Mouse (Mus musculus) heart, postnatal 4 days (tissue): ENCODE measurements at regions not wholly inside any gene's neighbourhood (a gene's known extent, or its start where the extent isn't known, plus 50 kb on each side); places are given as distances from the start of the nearest gene placed in this dataset.
"Not testable (repeated sequence)": the region's sequence is repeated elsewhere in the genome, so short reads cannot be mapped to it uniquely, and the experiment has no call there.

Experiments used
- DNase-seq: peaks from one replicate; pipeline ENCODE4 v3.0.0; 2021

DNA sequence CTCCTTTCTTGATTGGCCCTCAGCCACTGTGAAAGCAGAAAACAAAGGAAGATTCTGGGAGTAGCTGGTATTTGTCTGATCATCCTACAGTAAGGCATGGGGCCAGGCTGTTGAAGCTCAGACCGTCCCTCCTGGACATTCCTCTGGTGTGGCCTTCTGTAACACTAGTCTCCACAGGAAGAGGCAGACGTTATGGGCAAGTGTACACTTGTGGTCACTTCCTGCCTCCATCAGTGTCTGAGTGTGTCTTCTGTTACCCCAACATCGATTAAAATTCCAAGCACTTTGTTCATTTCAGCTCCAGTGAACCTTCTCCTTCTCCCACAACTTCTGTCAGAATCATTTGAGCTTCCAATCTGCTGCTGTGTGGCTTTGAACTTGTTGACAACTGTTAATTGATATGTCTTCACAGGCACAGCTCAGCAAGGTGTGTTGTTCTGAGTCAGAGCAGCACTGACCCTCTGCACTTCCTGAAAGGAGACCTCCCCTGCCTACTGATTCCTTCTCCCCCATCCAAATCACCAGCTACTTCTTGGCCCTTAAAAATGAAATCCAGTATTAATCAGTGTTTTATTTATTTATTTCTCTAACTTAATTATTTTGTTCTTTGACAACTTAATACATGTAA lies 154.7 kb upstream of the Tmc3 start:
- DNase-seq: no peak

DNA sequence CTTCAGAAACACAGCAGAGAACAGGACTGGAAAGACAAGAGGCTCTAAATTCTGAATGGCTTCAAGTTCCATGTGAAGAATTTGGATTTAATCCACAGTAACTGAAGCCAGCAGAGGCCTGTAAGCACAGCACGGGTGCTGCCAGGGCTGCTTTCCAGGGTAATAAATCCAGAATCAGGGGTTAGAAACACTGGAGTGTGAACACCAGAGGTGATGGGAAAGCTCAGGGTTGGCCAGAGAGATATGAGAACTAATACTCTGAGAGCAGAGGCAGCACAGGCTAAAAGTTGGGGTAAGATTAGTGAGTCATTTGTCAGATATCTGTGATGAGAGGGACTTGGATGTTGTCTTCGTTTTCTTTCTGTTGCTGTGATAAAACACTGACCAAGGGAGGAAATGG lies 153.6 kb upstream of the Tmc3 start:
- peak; percentile 41 for DNase-seq

DNA sequence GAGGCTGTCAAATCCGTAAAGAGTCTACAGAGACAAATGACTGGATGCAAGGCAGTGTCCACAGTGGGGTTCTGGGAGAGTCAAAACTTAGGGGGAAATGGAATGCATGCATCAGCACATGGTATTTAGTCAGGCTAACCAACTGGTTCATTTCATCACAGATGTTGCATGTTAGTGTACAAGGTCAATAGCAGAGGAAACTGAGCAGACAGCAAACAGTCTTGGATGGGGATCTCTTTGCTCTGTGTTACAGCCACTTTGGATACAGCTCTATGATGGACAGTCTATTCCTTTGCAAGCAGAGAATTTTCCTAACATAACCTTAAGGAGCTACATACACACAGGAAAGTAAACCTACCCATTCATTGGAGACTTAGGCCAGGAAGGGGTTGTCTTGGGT lies 151.9 kb upstream of the Tmc3 start:
- no peak for DNase-seq

DNA sequence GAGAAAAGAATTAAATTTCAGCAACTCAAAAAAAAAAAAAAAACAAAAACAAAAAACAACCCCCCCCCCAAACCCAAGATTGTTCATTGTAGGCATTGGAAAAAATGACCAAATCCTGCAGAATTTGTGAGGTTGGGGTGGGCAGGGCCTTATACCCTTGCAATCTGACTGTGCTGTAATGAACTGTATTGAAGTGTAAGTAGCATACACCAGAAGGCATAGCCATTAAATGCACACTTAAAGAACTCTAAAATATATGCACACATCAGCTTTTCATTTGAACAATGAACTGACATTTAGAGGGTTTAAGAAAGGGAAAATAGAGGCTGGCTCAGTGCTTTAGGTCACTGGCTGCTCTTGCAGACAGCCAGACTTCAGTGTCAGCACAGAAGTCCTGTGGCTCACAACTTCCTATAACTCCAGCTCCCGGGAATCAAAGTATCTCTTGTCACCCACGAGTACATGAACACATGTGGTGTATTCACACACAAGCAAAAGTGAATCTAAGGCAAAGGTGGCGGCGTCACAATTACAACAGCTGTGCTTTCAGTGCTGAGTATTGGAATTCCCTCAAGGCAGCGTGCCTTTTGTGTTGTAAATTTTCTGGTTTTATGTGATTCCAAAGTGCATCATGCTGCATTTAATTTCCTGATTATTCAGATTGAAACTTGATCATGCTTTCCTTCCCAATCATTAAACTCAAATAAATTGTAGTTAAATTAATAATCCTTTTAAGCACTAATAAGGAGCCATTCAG lies 150.6 kb upstream of the Tmc3 start:
- no peak for DNase-seq

DNA sequence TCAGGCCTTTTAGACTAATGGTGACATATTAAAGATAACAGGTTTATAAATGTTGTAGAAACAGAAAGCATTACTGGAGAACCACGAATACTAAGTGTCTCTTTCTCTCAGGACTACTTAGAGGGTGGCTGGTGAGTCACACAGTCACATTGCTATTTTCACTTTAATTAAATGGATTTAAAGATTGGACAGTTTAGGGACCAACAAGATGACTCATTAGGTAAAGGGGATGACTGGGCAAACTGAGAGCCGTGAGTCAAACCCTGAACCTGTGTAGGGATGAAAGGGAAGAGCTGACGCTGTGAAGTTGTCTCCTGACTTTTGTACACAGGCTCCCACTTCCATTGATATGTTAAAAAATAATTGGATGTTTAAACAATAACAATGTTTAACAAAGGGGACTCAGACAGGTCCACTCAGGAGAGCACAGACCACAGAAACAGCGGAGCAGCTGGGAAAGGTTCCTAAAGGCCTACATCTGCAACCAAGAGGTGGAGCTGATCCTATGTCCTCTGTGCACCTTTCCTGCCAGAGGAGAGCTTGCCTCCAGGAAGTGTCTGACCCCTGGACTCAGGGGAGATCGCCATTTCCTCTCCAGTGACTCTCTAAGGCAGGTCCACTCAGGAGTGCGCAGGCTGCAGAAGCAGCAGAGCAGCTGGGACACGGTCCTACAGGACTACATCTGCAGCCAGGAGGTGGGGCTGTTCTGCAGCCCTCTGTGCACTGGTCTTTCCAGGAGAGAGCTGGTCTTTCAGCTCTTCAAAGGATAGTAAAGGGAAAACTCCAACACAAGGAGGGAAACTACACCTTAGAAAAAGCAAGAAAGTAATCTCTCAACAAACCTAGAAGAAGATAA lies 146.0 kb upstream of the Tmc3 start:
- peak; percentile 47 for DNase-seq

DNA sequence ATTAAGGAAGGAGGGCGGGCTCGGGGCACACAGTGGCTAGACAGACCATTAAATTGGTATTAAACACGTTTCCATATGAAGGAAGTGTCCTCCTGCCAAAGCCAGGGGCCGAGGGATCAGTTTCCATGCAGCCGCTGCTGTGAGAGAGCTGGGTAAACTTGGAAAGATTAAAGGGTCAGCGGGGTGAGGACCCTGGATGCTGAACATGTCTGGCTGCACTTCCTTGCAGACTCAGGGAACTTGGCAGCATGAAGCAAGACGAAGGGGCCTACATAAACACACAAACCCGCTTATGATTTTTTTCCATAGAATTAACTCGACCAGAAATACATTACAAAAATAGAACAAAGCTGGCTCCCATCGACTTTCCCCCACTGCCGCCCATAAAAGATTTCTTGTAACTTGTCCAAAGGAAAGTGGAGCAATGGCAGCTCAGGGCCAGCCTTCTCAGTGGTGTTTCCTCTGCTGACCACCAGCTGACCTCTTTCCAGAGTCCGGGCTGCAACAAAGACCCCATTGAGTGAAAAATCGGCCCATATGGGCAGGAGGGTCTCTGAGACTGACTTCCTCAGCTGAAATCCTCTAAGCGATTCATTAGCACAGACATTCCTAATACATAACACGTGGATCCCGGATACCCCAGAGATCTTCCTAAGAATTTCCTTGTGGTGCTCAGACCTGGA lies 141.0 kb upstream of the Tmc3 start:
- DNase-seq: peak; percentile 13

DNA sequence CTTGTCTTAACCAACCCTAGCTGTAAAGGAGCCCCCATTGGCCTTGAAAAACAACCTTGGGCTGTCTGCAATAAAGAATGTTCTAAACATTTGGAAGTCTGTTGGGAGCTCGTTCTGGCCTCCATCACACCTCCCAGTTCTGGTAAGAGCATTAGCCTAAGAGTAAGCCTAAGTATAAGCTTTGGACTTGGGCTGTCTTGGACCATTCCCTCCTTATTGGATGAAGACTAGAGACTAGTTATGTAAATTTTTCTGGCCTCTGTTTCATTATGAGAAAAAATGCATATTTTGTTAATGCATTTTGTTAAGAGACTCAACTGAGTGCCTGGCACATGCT lies 140.5 kb upstream of the Tmc3 start:
- DNase-seq: no peak

DNA sequence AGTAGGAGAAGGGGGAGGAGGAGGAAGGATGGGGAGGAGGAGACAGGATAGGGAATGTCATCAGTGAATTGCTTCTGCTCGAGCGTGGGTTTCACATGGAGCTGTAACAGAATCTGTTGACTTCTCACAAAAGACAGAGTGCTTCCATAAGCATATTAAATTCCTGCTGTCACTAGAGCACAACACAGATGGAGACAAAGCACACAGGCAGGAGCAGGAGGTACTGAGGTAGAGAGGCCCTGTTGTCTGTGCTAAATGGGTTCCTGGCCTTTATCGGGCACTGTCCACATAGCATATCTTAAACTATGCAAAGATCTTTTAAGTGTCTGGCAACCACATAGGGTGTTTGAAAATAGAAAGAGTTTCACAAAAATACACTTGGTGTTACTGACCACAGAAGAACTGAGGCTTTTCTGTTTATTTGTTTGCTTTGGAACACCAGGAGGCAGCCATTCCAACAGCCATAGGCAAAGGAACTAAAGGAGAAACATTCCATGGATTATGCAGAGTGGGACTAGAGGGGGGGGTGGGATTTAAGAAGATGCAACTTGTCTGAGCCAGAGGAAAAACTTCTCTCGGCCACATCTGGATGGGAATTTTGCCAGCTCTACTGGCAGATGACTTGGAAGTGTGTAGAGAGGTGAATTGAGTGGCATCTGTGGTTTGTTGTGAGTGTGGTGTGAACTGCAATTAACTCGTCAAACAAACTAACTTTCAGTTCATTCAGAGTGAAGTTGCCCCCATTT lies 139.4 kb upstream of the Tmc3 start:
- DNase-seq: no peak

DNA sequence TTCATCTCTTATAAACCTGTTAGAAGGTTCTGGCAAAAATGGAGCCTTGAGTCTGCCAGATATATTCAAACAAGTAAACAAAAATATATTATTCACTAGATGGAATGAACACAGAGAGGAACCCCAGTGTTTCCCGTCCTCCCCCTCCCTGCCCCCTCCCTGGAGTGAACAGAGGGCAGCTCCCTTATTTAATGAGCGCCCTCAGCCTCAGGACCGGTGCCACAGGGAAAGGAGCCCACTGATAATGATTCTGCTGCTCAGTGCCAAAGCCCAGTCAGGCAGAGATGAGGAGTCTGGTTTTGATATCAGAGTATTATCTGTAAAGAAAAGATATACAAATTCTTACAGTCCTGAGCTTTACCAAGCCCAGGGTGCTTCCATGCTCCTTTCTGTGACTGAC lies 134.4 kb upstream of the Tmc3 start:
- DNase-seq: peak; percentile 19

DNA sequence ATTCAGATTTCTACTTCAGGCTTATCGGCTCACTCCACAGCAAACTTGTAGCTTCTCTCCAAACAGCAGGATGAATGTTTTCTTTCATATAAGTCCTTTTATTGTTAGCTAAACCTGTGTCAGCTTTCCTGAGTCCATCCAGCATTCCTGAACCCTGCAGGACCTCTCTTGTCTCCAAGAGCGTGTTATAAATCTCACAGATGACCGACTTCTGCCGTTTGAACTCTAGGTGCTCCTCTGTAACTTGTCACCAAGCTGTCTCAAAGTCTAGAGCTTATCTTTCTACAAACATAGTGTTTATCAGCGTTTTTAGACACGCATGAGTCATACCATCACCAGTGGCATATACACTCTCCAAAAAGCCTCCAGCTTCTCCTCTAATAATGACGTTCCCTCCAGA lies 132.4 kb upstream of the Tmc3 start:
- no peak for DNase-seq

DNA sequence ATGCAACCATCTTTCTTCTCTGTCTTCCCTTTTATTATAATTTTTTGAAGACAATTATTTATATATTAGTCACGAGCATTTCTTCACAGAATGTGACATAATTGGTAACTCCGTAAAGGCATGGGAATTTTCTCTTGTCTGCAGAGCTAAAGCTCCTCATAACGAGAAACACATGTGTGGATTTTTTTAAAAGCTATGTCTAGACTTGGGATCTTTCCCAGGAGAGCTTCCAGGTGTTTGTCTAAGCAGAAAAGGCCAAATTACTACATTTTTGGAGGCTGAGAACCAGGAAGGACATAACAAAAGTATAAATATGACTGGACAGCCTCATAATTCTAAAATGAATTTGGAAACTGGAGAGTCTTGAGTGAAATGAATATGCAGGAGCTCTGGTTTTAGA lies 125.2 kb upstream of the Tmc3 start:
- no peak for DNase-seq

DNA sequence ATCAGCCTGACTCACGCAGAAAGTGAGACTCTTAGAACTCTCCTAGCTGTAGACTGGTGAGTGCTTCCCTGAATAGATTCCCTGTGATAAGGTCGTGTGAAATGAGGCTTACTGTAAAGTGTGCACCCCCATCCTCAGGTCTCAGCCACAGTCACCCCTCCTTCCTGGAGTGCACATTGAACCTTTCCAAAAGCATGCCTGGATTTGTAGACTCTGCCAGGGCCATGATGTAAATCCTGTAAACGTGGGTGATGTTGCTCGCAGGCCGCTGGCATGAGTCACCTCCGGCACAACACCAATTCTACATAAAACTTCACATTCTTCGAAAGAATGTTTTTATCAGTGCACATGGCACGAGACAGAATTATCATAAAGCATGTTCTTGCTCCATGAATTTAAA lies 117.7 kb upstream of the Tmc3 start:
- DNase-seq: no peak

DNA sequence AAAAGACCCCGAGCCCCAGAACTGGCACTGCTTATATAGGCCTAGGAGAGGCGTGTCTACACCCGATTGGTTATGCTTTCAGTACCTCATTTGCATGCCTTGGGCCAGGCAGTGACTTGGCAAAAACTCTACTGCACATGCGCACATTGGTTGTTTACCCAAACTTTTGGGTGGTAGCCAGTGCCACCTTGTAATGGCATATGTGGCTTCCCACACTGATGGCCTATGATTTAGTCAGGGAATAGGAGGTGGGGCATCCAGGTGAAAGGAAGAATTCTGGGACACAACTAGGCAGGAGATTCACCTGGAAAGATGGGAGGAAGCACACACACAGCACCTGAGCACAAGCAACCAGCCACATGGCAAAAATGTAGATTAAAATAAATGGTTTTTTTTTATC lies 114.9 kb upstream of the Tmc3 start:
- DNase-seq: not testable (repeated sequence)

DNA sequence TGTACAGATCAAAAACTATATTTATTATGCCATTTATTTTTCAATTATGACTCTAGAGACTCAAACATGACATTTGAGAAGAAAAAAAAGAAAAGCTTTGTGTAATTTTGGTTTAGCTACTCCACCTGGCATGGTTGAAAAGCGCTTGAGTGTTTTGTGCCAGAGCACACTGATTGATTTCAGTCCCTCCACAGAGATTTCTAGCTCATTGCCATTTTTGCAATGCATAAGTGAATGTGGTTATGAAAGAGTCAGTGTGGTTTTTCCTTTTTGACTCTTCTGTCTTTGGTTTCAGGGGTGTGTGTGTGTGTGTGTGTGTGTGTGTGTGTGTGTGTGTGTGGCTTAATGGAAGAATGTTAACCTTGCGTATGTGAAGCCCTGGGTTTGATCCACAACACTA lies 113.6 kb upstream of the Tmc3 start:
- DNase-seq: no peak

DNA sequence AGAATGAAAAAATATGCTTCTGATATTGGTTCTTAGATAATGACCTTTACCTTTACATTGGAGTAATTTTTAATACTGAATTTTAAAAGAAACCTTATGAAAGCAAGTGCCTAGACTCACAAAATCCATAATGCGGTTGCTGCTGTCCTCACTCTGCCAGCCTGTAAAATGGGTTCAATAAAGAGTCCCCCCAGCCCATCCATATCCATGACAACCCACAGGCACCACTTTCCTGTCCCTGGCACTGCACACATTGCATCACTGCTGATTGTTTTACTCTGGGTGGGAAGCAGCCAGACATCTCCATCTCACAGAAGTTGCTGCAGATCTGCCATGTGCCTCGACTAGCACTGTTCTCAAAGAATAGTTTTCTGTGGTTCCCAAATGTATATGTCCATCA lies 110.3 kb upstream of the Tmc3 start:
- no peak for DNase-seq

DNA sequence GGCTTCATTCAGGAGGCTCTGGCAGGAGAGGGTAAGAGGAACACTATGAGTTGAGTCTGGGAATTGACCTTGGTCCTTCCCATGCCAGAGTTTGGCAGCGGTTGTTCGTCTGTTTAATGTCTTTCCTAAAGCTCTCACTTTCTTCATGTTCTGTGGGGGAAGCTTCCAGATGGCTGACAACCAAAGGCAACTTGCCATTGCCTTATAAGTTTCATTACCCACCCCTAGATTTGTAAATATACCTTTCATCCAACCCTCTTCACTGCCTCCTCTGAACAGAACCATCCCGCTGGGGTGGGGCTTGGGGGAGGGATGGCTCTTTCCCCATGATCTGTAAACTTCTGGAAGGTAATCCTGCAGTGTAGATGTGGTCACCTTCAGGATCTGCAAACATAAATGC lies 109.7 kb upstream of the Tmc3 start:
- peak; percentile 18 for DNase-seq

DNA sequence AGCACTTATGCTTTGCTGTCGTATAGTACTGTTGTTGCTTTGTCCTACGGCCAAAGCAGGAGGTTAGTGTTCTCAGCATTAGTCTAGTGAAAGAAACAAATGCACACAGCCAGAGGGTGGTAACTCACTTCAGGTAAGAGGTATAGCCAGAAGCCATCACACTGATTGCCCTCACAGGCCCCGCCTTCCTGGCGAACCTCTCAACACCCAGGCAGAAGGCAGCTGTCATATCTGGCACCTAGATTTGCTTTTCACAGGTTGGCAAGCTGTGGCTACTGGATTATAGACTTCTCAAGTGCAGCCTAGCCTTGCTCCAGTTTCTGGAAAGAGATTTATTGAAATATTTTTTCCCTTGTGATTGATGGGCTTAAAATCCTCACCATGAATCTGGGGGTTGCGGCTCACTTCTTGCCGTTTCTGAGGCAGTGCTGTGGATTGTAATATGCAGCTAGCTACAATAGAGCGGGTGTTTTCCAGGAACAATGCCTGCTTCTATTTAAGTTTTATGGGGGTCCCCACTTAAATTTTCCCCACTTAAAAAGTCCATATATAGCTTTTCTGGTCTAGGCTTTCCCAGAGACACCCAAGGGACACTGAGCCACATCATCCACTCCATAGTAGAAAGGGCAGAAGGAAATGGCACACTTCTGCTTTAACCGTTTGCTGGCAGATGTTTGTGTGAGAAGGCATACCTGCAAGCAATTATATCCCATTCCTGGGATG lies 109.1 kb upstream of the Tmc3 start:
- no peak for DNase-seq

DNA sequence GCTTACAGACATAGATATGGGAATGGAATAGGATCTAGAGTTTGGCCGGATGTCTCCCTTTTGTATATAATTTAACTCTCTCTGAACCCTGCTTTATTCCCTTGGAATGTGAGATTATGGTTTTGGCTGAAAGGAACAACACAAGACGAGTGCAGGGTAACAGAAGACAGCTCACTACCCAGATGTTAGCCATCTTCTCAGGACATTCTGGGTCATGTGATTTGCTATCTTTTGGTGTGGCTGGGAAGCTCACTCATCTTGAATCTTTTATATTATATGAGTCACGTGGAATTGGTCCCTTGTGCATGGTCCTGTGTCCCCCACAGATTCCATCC lies 108.6 kb upstream of the Tmc3 start:
- no peak for DNase-seq

DNA sequence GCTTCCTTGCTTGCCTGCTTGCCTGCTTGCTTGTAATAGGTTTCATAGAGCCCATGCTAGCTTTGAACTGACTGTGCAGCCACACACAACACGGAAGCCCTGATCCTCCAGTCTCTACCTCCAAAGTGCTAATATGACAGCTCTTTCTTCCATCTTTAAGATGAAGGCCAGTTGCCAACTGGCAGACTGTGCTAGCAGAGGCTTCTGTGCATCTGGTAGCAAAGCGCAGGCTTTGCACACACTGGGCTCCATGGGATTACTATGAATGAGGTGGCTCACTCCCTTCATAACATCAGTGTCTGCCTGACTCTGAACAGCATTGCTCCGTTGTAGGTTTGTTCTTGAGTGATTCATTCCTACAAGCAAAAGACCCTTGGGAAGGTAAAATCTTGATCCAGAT lies 107.9 kb upstream of the Tmc3 start:
- no peak for DNase-seq

DNA sequence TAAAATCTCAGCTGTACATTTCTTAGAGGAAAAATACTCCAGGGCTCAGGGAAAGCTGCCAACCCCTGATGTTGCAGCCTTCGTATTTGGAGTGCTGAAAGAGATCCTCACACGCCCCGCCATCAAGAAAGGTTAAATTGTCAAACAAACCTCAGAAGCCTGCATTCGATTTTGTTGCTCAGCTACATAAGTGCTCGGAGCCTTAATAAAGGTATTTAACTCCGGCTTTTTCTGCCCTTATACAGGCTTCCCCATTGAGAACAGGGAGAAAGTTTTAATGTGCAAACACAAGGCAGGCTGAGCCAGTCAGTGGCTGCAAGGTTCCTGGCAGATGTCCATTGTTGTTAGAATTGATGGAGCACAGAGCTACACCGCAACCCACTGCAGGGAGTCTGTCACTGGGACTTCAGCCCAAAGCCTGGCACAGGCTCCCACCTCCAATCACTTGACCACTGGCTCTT lies 107.0 kb upstream of the Tmc3 start:
- peak; percentile 18 for DNase-seq

DNA sequence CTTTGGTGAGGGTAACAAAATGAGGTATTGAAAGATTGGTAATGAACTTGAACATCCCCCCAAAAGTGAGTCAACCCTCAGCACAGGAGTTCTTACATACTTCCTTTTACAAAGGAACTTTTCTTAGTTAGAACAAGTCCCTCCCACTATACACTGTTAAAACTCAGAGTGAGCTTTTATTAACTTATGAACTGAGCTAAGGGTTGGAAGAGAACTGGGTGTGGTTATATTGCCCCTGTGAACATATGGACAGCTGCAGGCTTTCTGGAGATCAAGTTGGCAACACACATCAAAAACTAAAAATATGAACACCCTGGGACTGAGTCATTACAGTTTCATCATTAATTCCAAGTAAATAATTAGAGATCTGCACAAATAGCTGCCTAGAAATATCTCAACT lies 103.1 kb upstream of the Tmc3 start:
- no peak for DNase-seq

DNA sequence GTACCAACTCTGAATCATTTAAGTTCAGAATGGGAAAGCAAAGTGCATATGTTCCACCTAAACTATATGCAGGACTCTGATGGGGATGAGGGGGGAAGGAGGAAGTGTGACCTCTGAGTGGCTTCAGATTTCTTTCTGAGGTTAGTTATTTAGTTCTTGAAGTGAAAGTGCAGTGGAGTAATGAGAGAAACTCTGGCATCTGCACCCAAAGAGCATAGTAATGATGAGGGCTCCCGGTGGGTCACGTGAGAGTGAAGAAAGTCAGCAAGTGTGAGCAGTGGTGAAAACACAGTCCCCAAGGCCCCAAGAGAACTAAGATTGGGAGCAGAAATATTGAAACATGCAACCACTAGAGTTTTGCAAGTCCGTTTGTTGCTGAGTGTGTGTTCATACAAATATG lies 102.5 kb upstream of the Tmc3 start:
- DNase-seq: no peak
